Mouse (Mus musculus) limb, embryonic 10.5 days (tissue): ENCODE data around the gene Vsig2. TPM values are rescaled to one million over a fixed set of nuclear protein-coding genes. Genes with fewer than 3 reads are reported as not detected.

Source experiments
- DNase-seq: peaks from one replicate; pipeline ENCODE4 v3.0.0-alpha.2; 2017; ENCODE audit warnings: low spot score
- H3K27ac ChIP-seq: fragments of 300-500 bp; sonication (generic); 2 replicates; pipeline ENCODE4 v1.5.1; 2016; ENCODE audit warnings: mild to moderate bottlenecking
- H3K27me3 ChIP-seq: fragments of 300-500 bp; sonication (generic); 2 replicates; pipeline ENCODE4 v1.6.1; 2016; ENCODE audit warnings: low read depth, mild to moderate bottlenecking; ENCODE audit not compliant: poor library complexity, severe bottlenecking
- H3K36me3 ChIP-seq: fragments of 300-500 bp; sonication (generic); 2 replicates; pipeline ENCODE4 v1.6.1; 2016; ENCODE audit warnings: mild to moderate bottlenecking, moderate library complexity
- H3K4me1 ChIP-seq: fragments of 300-500 bp; sonication (generic); 2 replicates; pipeline ENCODE4 v1.6.1; 2016
- H3K4me3 ChIP-seq: fragments of 300-500 bp; sonication (generic); 2 replicates; pipeline ENCODE4 v1.5.1; 2016; ENCODE audit warnings: mild to moderate bottlenecking, moderate library complexity
- H3K9me3 ChIP-seq: fragments of 300-500 bp; sonication (generic); replicated peaks from 2 replicates; pipeline ENCODE4 v1.6.1; 2016; ENCODE audit warnings: mild to moderate bottlenecking
- WGBS: fragments of 180-500 bp; shearing (Covaris S2); methylation state at CpG from one replicate; pipeline ENCODE4 v1.1.7; 2016; 5-methylcytosine and 5-hydroxymethylcytosine counted together
- polyA plus RNA-seq: library from polyadenylated mRNA; unstranded; fragments of >200 nt; fragmentation: Nextera tagmentation; extraction: Ambion mirVana; gene quantifications from 2 replicates; pipeline ENCODE4 v1.2.1, GENCODE M21; 2016

Vsig2 gene
- polyA plus RNA-seq, 1 experiment from 2014 or later: 0.74 TPM

- no peak overlapping the region for H3K27ac ChIP-seq
- H3K4me1 ChIP-seq: peaks cover 4% of the 10 kb centered on the region; the same call in 1 of the 2 replicates
- H3K36me3 ChIP-seq: no peaks in the 10 kb centered on the region
- H3K27me3 ChIP-seq: no peaks in the 10 kb centered on the region
- no peaks in the 10 kb centered on the region for H3K9me3 ChIP-seq
- no peak for DNase-seq
- no peak overlapping the region for H3K4me3 ChIP-seq
- 87% methylated on average over 4 of the region's 4 CpGs for WGBS
Observed at GRCm38 (mm10) chr9:37590381-37590780, 51.3 kb downstream of the Vsig2 start.

DNA sequence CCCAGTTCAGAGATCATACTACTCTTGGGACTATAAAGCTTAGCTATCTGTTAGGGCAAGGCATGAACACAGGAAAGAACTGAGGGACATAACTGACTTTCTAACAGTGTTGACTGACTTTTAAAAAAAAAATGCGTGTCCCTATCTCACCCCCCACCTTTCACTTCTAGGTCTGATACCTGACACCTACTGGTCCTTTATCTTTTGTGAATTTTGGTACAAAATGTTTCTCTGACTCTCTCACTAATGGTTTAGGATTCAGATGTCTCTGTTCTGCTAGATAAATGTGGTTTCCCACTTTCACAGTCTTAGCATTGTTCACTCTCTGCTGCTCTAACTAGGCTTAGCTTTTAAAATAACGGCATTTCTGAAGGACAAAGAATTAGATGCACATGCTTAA is 53.0 kb downstream of the Vsig2 start:
- no peak for DNase-seq
- no peaks in the 10 kb centered on the region for H3K36me3 ChIP-seq
- no peaks in the 10 kb centered on the region for H3K9me3 ChIP-seq
- 85% methylated on average over 2 of the region's 2 CpGs for WGBS
- H3K4me1 ChIP-seq: peaks cover 4% of the 10 kb centered on the region; the same call in 1 of the 2 replicates
- H3K4me3 ChIP-seq: no peak overlapping the region
- no peak overlapping the region for H3K27ac ChIP-seq
- no peaks in the 10 kb centered on the region for H3K27me3 ChIP-seq

- Histone ChIP-seq H3K4me3 (no peak overlapping the region), H3K27me3 (no peaks in the 10 kb centered on the region), H3K4me1 (peaks cover 4% of the 10 kb centered on the region; the same call in 1 of the 2 replicates), H3K27ac (no peak overlapping the region), H3K36me3 (no peaks in the 10 kb centered on the region), H3K9me3 (no peaks in the 10 kb centered on the region)
- 72% methylated on average over 6 of the region's 6 CpGs for WGBS
- DNase-seq: no peak
Observed at GRCm38 (mm10) chr9:37592633-37593032, 53.6 kb downstream of the Vsig2 start.

GRCm38 (mm10) chr9:37593690-37594089 is 54.6 kb downstream of the Vsig2 start:
- 88% methylated on average over 3 of the region's 3 CpGs for WGBS
- Histone ChIP-seq H3K9me3 (no peaks in the 10 kb centered on the region), H3K36me3 (no peaks in the 10 kb centered on the region), H3K4me1 (peaks cover 4% of the 10 kb centered on the region; the same call in 1 of the 2 replicates), H3K4me3 (no peak overlapping the region), H3K27ac (no peak overlapping the region), H3K27me3 (no peaks in the 10 kb centered on the region)
- no peak for DNase-seq

Other genes with a start within 250 kb of the Vsig2 start
- gene Ccdc15, start 190.8 kb upstream of the Vsig2 start, polyA plus RNA-seq: 8.3 and 8.8 TPM in 2 replicates
- gene Hepacam, start 171.9 kb upstream of the Vsig2 start, polyA plus RNA-seq: 0.04 TPM in 1 of 2 replicates, not detected in the other
- gene Robo4, start 137.4 kb upstream of the Vsig2 start, polyA plus RNA-seq: 9.9 and 10.3 TPM in 2 replicates
- gene Robo3, start 106.0 kb upstream of the Vsig2 start, polyA plus RNA-seq: 0.10 TPM in 1 of 2 replicates, not detected in the other
- 33.1 and 38.0 TPM in 2 replicates for gene Msantd2, start 49.9 kb upstream of the Vsig2 start, polyA plus RNA-seq
- 33.7 and 34.3 TPM in 2 replicates for gene Esam, start 11.2 kb upstream of the Vsig2 start, polyA plus RNA-seq
- gene Nrgn, start 13.6 kb downstream of the Vsig2 start, polyA plus RNA-seq: 0.89 and 1.9 TPM in 2 replicates
- gene Siae, start 16.4 kb downstream of the Vsig2 start, polyA plus RNA-seq: 3.1 and 3.4 TPM in 2 replicates
- 5.4 and 6.4 TPM in 2 replicates for gene Spa17, start 74.5 kb downstream of the Vsig2 start, polyA plus RNA-seq
- gene Tbrg1, start 118.1 kb downstream of the Vsig2 start, polyA plus RNA-seq: 124 and 128 TPM in 2 replicates
- not detected in 2 replicates for gene Panx3, start 130.0 kb downstream of the Vsig2 start, polyA plus RNA-seq
- not detected in 2 replicates for gene Olfr160, start 177.0 kb downstream of the Vsig2 start, polyA plus RNA-seq
- gene Olfr874, start 205.9 kb downstream of the Vsig2 start, polyA plus RNA-seq: not detected in 2 replicates
- gene Olfr875, start 232.6 kb downstream of the Vsig2 start, polyA plus RNA-seq: not detected in 2 replicates